Mouse (Mus musculus) MEL (cell line): ENCODE data around the gene Map1lc3a. TPM values are rescaled to one million over a fixed set of nuclear protein-coding genes. Genes with fewer than 3 reads are reported as not detected.
A peak's percentile ranks its signal among the peaks of the same experiment; 100 is the strongest.

Source experiments
- DNase-seq: peaks from one replicate; pipeline ENCODE4 v3.0.0; 2011; ENCODE audit warnings: low read depth, low spot score
- H3K27ac ChIP-seq: 2 replicates; pipeline ENCODE4 v1.5.1; 2012; ENCODE audit warnings: low read depth, mild to moderate bottlenecking, control low read depth, low read length, moderate library complexity; ENCODE audit not compliant: control insufficient read depth
- H3K27me3 ChIP-seq, 2 experiments: fragments of 150-350 bp in 1 of 2; sonication (generic) in 1 of 2; 2 replicates each; pipeline ENCODE4 v1.6.1; 2012; ENCODE audit warnings: low read length in 2 of 2, mild to moderate bottlenecking in 2 of 2, improper control_type of control experiment in 1 of 2, moderate library complexity in 1 of 2; ENCODE audit not compliant: insufficient read depth in 2 of 2, control insufficient read depth in 1 of 2
- H3K36me3 ChIP-seq, 2 experiments: 2 replicates each; pipeline ENCODE4 v1.6.1; 2012 to 2014; ENCODE audit warnings: low read length in 2 of 2, improper control_type of control experiment in 1 of 2, inconsistent platforms in 1 of 2, mild to moderate bottlenecking in 1 of 2; ENCODE audit not compliant: insufficient read depth in 2 of 2, control insufficient read depth in 1 of 2
- H3K4me1 ChIP-seq, 2 experiments: fragments of 150-350 bp in 1 of 2; sonication (generic) in 1 of 2; 2 replicates each; pipeline ENCODE4 v1.6.1; 2012; ENCODE audit warnings: low read length in 2 of 2, improper control_type of control experiment in 1 of 2, mild to moderate bottlenecking in 1 of 2; ENCODE audit not compliant: insufficient read depth in 2 of 2, control insufficient read depth in 1 of 2
- H3K4me3 ChIP-seq, 2 experiments: fragments of 150-350 bp in 1 of 2; sonication (generic) in 1 of 2; 2 replicates each; pipeline ENCODE4 v1.5.1; 2012; ENCODE audit warnings: low read depth in 2 of 2, low read length in 2 of 2, mild to moderate bottlenecking in 2 of 2, moderate library complexity in 2 of 2, control low read depth in 1 of 2, improper control_type of control experiment in 1 of 2; ENCODE audit not compliant: control insufficient read depth in 1 of 2, insufficient read depth in 1 of 2
- H3K79me2 ChIP-seq: 2 replicates; pipeline ENCODE4 v1.6.1; 2012; ENCODE audit warnings: mild to moderate bottlenecking, low read length, moderate library complexity; ENCODE audit not compliant: control insufficient read depth, poor library complexity, insufficient read depth
- H3K9ac ChIP-seq: 2 replicates; pipeline ENCODE4 v1.6.1; 2012; ENCODE audit warnings: low read depth, mild to moderate bottlenecking, control low read depth, low read length, moderate library complexity; ENCODE audit not compliant: control insufficient read depth, poor library complexity, severe bottlenecking
- H3K9me3 ChIP-seq: fragments of 150-350 bp; sonication (generic); replicated peaks from 2 replicates; pipeline ENCODE4 v1.6.1; 2012; ENCODE audit warnings: mild to moderate bottlenecking, low read length, improper control_type of control experiment, moderate library complexity; ENCODE audit not compliant: insufficient read depth
- BHLHE40 ChIP-seq: IDR thresholded peaks from 2 replicates; pipeline ENCODE4 v1.6.1; 2012; ENCODE audit warnings: low read depth, mild to moderate bottlenecking, inconsistent platforms, low read length, improper control_type of control experiment, borderline replicate concordance
- CHD1 ChIP-seq: IDR thresholded peaks from 2 replicates; pipeline ENCODE4 v1.6.1; 2012; ENCODE audit warnings: low read depth, mild to moderate bottlenecking, inconsistent platforms, low read length, improper control_type of control experiment
- CHD2 ChIP-seq: IDR thresholded peaks from 2 replicates; pipeline ENCODE4 v1.6.1; 2011; ENCODE audit warnings: low read length, improper control_type of control experiment
- CTCF ChIP-seq, 3 experiments: IDR thresholded peaks in 2 of 3; conservative IDR thresholded peaks in 1 of 3; 2 replicates each; pipeline ENCODE4 v1.5.1; 2011 to 2012; ENCODE audit warnings: low read length in 3 of 3, low read depth in 2 of 3, mild to moderate bottlenecking in 2 of 3, improper control_type of control experiment in 1 of 3, inconsistent platforms in 1 of 3, mixed read lengths in 1 of 3, moderate library complexity in 1 of 3; ENCODE audit not compliant: control insufficient read depth in 1 of 3, insufficient read depth in 1 of 3, poor library complexity in 1 of 3, severe bottlenecking in 1 of 3
- E2F4 ChIP-seq: IDR thresholded peaks from 2 replicates; pipeline ENCODE4 v1.6.1; 2011; ENCODE audit warnings: low read depth, low read length, improper control_type of control experiment, borderline replicate concordance
- ELF1 ChIP-seq: IDR thresholded peaks from 2 replicates; pipeline ENCODE4 v1.6.1; 2014; ENCODE audit warnings: low read depth, mild to moderate bottlenecking, inconsistent platforms, low read length, improper control_type of control experiment, moderate library complexity
- EP300 ChIP-seq, 2 experiments: IDR thresholded peaks; 2 replicates each; pipeline ENCODE4 v1.6.1; 2011; ENCODE audit warnings: improper control_type of control experiment in 2 of 2, low read length in 2 of 2, low read depth in 1 of 2, mild to moderate bottlenecking in 1 of 2
- ETS1 ChIP-seq: IDR thresholded peaks from 2 replicates; pipeline ENCODE4 v1.6.1; 2012; ENCODE audit warnings: low read depth, mild to moderate bottlenecking, inconsistent platforms, low read length, improper control_type of control experiment, moderate library complexity
- GABPA ChIP-seq: IDR thresholded peaks from 2 replicates; pipeline ENCODE4 v1.6.1; 2012; ENCODE audit warnings: low read depth, mild to moderate bottlenecking, inconsistent platforms, low read length, improper control_type of control experiment, moderate library complexity
- GATA1 ChIP-seq: IDR thresholded peaks from 2 replicates; pipeline ENCODE4 v1.6.1; 2011; ENCODE audit warnings: low read depth, low read length, improper control_type of control experiment
- HCFC1 ChIP-seq: IDR thresholded peaks from 2 replicates; pipeline ENCODE4 v1.6.1; 2012; ENCODE audit warnings: low read depth, mild to moderate bottlenecking, inconsistent platforms, low read length, improper control_type of control experiment, moderate library complexity
- JUND ChIP-seq: IDR thresholded peaks from 2 replicates; pipeline ENCODE4 v1.6.1; 2011; ENCODE audit warnings: low read depth, mild to moderate bottlenecking, improper control_type of control experiment, low read length
- KAT2A ChIP-seq: conservative IDR thresholded peaks from 2 replicates; pipeline ENCODE4 v1.6.1; 2012; ENCODE audit warnings: low read depth, low read length, improper control_type of control experiment, inconsistent platforms
- MAFK ChIP-seq: IDR thresholded peaks from 2 replicates; pipeline ENCODE4 v1.6.1; 2011; ENCODE audit warnings: low read depth, mild to moderate bottlenecking, low read length, improper control_type of control experiment, borderline replicate concordance
- MAX ChIP-seq: IDR thresholded peaks from 2 replicates; pipeline ENCODE4 v1.6.1; 2011; ENCODE audit warnings: low read length, improper control_type of control experiment
- MAZ ChIP-seq: IDR thresholded peaks from 2 replicates; pipeline ENCODE4 v1.6.1; 2012; ENCODE audit warnings: low read depth, mild to moderate bottlenecking, inconsistent platforms, low read length, improper control_type of control experiment
- MEF2A ChIP-seq: IDR thresholded peaks from 2 replicates; pipeline ENCODE4 v1.6.1; 2014; ENCODE audit warnings: low read depth, mild to moderate bottlenecking, inconsistent platforms, low read length, improper control_type of control experiment; ENCODE audit not compliant: poor library complexity, insufficient replicate concordance, severe bottlenecking; ENCODE audit errors: extremely low read depth
- MXI1 ChIP-seq: IDR thresholded peaks from 2 replicates; pipeline ENCODE4 v1.6.1; 2011; ENCODE audit warnings: mild to moderate bottlenecking, low read depth, low read length, improper control_type of control experiment
- MYB ChIP-seq: IDR thresholded peaks from 2 replicates; pipeline ENCODE4 v1.6.1; 2011; ENCODE audit warnings: mild to moderate bottlenecking, low read depth, low read length, improper control_type of control experiment
- MYC ChIP-seq: IDR thresholded peaks from 2 replicates; pipeline ENCODE4 v1.6.1; 2011; ENCODE audit warnings: low read depth, mild to moderate bottlenecking, low read length, improper control_type of control experiment, moderate library complexity
- NELFE ChIP-seq: IDR thresholded peaks from 2 replicates; pipeline ENCODE4 v1.6.1; 2011; ENCODE audit warnings: low read depth, low read length, improper control_type of control experiment
- NRF1 ChIP-seq: IDR thresholded peaks from 2 replicates; pipeline ENCODE4 v1.6.1; 2014; ENCODE audit warnings: low read depth, mild to moderate bottlenecking, inconsistent platforms, low read length, improper control_type of control experiment, moderate library complexity; ENCODE audit not compliant: poor library complexity, insufficient read depth, severe bottlenecking
- POLR2A ChIP-seq, 2 experiments: IDR thresholded peaks; 2 replicates each; pipeline ENCODE4 v1.6.1; 2011 to 2012; ENCODE audit warnings: low read length in 2 of 2, mild to moderate bottlenecking in 2 of 2, control low read depth in 1 of 2, improper control_type of control experiment in 1 of 2, low read depth in 1 of 2, moderate library complexity in 1 of 2; ENCODE audit not compliant: control insufficient read depth in 1 of 2, insufficient read depth in 1 of 2, poor library complexity in 1 of 2
- POLR2AphosphoS2 ChIP-seq: IDR thresholded peaks from 2 replicates; pipeline ENCODE4 v1.6.1; 2011; ENCODE audit warnings: low read length, improper control_type of control experiment
- POLR2AphosphoS5 ChIP-seq: IDR thresholded peaks from 2 replicates; pipeline ENCODE4 v1.6.1; 2012; ENCODE audit warnings: low read depth, borderline replicate concordance, mild to moderate bottlenecking, inconsistent platforms, low read length, moderate library complexity, mixed read lengths
- RAD21 ChIP-seq: IDR thresholded peaks from 2 replicates; pipeline ENCODE4 v1.6.1; 2011; ENCODE audit warnings: mild to moderate bottlenecking, low read depth, low read length, improper control_type of control experiment
- RCOR1 ChIP-seq: IDR thresholded peaks from 2 replicates; pipeline ENCODE4 v1.6.1; 2012; ENCODE audit warnings: low read depth, mild to moderate bottlenecking, inconsistent platforms, low read length, improper control_type of control experiment
- SIN3A ChIP-seq: IDR thresholded peaks from 2 replicates; pipeline ENCODE4 v1.6.1; 2012; ENCODE audit warnings: low read length, improper control_type of control experiment, inconsistent platforms
- TAL1 ChIP-seq: IDR thresholded peaks from 2 replicates; pipeline ENCODE4 v1.6.1; 2012; ENCODE audit warnings: mild to moderate bottlenecking, inconsistent platforms, low read length, moderate library complexity, mixed read lengths
- TBP ChIP-seq: IDR thresholded peaks from 2 replicates; pipeline ENCODE4 v1.8.0; 2011; ENCODE audit warnings: low read depth, low read length, improper control_type of control experiment
- TCF12 ChIP-seq: IDR thresholded peaks from 2 replicates; pipeline ENCODE4 v1.6.1; 2014; ENCODE audit warnings: low read depth, mild to moderate bottlenecking, inconsistent platforms, low read length, improper control_type of control experiment, moderate library complexity
- UBTF ChIP-seq: IDR thresholded peaks from 2 replicates; pipeline ENCODE4 v1.6.1; 2012; ENCODE audit warnings: low read depth, mild to moderate bottlenecking, inconsistent platforms, low read length, improper control_type of control experiment, moderate library complexity, borderline replicate concordance; ENCODE audit not compliant: insufficient read depth
- USF1 ChIP-seq: IDR thresholded peaks from 2 replicates; pipeline ENCODE4 v1.6.1; 2014; ENCODE audit warnings: low read depth, mild to moderate bottlenecking, inconsistent platforms, low read length, improper control_type of control experiment, moderate library complexity
- USF2 ChIP-seq, 2 experiments: IDR thresholded peaks; 2 replicates each; pipeline ENCODE4 v1.6.1; 2011 to 2012; ENCODE audit warnings: improper control_type of control experiment in 2 of 2, low read length in 2 of 2, borderline replicate concordance in 1 of 2, inconsistent platforms in 1 of 2, low read depth in 1 of 2, mild to moderate bottlenecking in 1 of 2; ENCODE audit not compliant: insufficient read depth in 1 of 2
- ZC3H11A ChIP-seq: IDR thresholded peaks from 2 replicates; pipeline ENCODE4 v1.6.1; 2012; ENCODE audit warnings: low read depth, mild to moderate bottlenecking, inconsistent platforms, low read length, improper control_type of control experiment
- ZKSCAN1 ChIP-seq: IDR thresholded peaks from 2 replicates; pipeline ENCODE4 v1.6.1; 2012; ENCODE audit warnings: low read depth, mild to moderate bottlenecking, inconsistent platforms, low read length, improper control_type of control experiment, moderate library complexity
- ZMIZ1 ChIP-seq: IDR thresholded peaks from 2 replicates; pipeline ENCODE4 v1.6.1; 2012; ENCODE audit warnings: low read depth, mild to moderate bottlenecking, inconsistent platforms, low read length, improper control_type of control experiment, moderate library complexity
- ZNF384 ChIP-seq: IDR thresholded peaks from 2 replicates; pipeline ENCODE4 v1.6.1; 2012; ENCODE audit warnings: low read depth, mild to moderate bottlenecking, inconsistent platforms, low read length, improper control_type of control experiment
- polyA plus RNA-seq, 2 experiments: library from polyadenylated mRNA; stranded (reverse) in 1 of 2; unstranded in 1 of 2; fragments of >175 nt in 1 of 2; fragments of >200 nt in 1 of 2; gene quantifications; 2 replicates each; pipeline versions ENCODE4 v1.2.1 to v1.2.4; 2012; ENCODE audit warnings: low replicate concordance in 2 of 2, low read depth in 1 of 2; ENCODE audit not compliant: insufficient read length in 2 of 2, insufficient read depth in 1 of 2, missing spikeins in 1 of 2
- total RNA-seq: library from RNA; depleted of rRNA; stranded (reverse); fragments of 300-350 nt; gene quantifications from 2 replicates; pipeline ENCODE4 v1.2.3, GENCODE M21; 2012; rRNA removed

Map1lc3a gene
- total RNA-seq (5.4 and 11.4 TPM in 2 replicates), polyA plus RNA-seq (10 to 100 TPM in 1 of 2 experiments, not detected in 1; 12.4 TPM)

DNA sequence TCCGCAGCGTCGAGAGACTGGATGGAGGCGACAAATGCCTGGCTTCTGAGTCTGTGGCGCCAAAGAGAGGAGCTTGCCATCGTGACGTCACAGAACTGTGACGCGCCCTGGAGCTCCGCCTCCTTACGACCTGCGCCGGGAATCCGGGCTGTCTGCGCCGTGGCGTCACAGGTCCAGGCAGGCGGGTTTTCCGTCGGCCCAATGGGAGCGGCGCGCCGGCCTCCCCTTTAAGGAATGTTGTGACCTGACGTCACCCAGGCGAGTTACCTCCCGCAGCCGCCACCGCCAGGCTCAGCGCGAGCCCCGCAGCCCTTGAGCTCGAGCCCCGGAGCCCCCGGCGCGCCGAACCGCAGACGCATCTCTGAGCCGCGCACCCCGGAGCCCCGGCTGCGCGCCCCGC is at the start of gene Map1lc3a:
Gene Map1lc3a, plus strand, starts transcription at position 103 of the 400 bp plus-strand sequence.
- no peaks in the 10 kb centered on the region for H3K4me1 ChIP-seq
- H3K27me3 ChIP-seq = no peaks in the 10 kb centered on the region
- H3K36me3 ChIP-seq = no peaks in the 10 kb centered on the region
- no peak within 1 kb of the TSS for H3K27ac ChIP-seq
- H3K79me2 ChIP-seq = no peaks in the 10 kb centered on the region
- peak within 1 kb of the TSS; percentile 78 for H3K9ac ChIP-seq
- H3K4me3 ChIP-seq = peak within 1 kb of the TSS; percentile 77 to 87
- no peaks in the 10 kb centered on the region for H3K9me3 ChIP-seq
- DNase-seq = peak; percentile 92
- TF ChIP-seq KAT2A (no peak), TCF12 (no peak), RAD21 (no peak), CHD1 (no peak), MXI1 (peak; percentile 49), JUND (no peak), NRF1 (peak; percentile 68), ZKSCAN1 (no peak), EP300 (IDR thresholded peaks at IDR 0.05; ENCODE audit: low read depth in 1 of 2, low read length in 2 of 2) (no peak), ETS1 (peak; percentile 64; the same call in 1 of the 2 replicates), ZMIZ1 (no peak), SIN3A (peak; percentile 68), ZC3H11A (no peak), GATA1 (no peak), MYB (no peak), POLR2A (IDR thresholded peaks at IDR 0.05; ENCODE audit: control insufficient read depth in 1 of 2, insufficient read depth in 1 of 2, low read depth in 1 of 2, low read length in 2 of 2, poor library complexity in 1 of 2) (no peak), HCFC1 (peak; percentile 64), MAX (no peak), NELFE (no peak; the same call in 1 of the 2 replicates), RCOR1 (no peak), ZNF384 (no peak), GABPA (peak; percentile 72; the same call in 1 of the 2 replicates), USF1 (no peak), TAL1 (no peak), MEF2A (no peak), POLR2AphosphoS2 (no peak), ELF1 (no peak), CTCF (IDR thresholded peaks at IDR 0.05 in 2 of 3, conservative IDR thresholded peaks at IDR 0.05 in 1 of 3; ENCODE audit: control insufficient read depth in 1 of 3, insufficient read depth in 1 of 3, low read depth in 2 of 3, low read length in 3 of 3, poor library complexity in 1 of 3, severe bottlenecking in 1 of 3) (no peak), POLR2AphosphoS5 (no peak), MAZ (peak; percentile 65; the same call in 1 of the 2 replicates), TBP (no peak), CHD2 (no peak), MAFK (no peak), MYC (no peak), BHLHE40 (no peak), USF2 (IDR thresholded peaks at IDR 0.05; ENCODE audit: borderline replicate concordance in 1 of 2, insufficient read depth in 1 of 2, low read depth in 1 of 2, low read length in 2 of 2) (no peak), E2F4 (no peak), UBTF (no peak)
